Mouse (Mus musculus) cerebellum, adult 11 months (tissue): ENCODE results near the gene Ess2.

Experiments used
- DNase-seq: peaks from one replicate; pipeline ENCODE4 v3.0.0; 2022

Gene Ess2

DNA sequence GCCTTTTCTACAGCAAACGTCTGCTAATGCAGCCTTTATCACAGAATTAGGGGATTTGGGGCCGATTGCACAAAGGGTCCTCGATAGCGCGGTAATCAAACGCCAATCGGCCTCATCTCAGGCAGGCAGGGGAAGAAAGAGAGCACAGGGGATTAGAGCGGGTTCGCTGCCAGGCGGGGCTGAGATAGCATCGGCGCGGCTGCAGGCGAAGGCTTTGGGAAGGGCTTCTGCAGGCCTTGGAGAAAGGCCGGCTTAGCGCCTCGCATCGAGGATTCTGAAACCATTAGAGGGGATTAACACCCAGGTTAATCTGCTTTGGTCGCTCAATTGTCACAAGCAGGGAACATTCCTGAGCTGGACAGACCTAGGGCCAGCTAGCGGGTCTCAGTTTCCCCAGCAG, 9.4 kb upstream of the Ess2 start:
- no peak for DNase-seq

- DNase-seq, result no peak
These were observed 3.4 kb upstream of the Ess2 start, which contains the start of gene Gsc2 for GRCm38 (mm10) chr16:17914307-17915249. Gene Gsc2 (minus strand): TSS chr16:17915059.

DNA sequence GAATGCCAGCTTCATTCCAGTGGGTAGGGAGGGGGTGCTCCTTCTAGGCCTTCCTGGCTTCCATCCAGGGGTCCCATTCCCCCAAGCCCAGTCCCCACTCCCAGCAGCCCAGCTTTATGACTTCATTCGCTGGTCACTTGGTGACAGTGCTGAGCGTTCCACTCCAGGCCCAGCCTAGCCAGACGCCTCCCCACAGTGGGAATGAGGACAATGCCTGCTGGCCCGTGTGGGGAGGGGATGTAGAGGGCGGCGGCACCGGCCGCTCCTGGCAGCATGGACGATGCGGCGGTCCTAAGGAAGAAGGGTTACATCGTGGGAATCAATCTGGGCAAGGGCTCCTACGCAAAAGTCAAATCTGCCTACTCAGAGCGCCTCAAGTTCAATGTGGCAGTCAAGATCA, 12.7 kb downstream of the Ess2 start, which contains the start of the genes Dgcr2 and Tssk2:
TSS of gene Dgcr2 (minus strand) at position 101 of the 400 bp plus-strand sequence.
TSS of gene Tssk2 (plus strand) at position 176 of the 400 bp plus-strand sequence.
- no peak for DNase-seq

DNA sequence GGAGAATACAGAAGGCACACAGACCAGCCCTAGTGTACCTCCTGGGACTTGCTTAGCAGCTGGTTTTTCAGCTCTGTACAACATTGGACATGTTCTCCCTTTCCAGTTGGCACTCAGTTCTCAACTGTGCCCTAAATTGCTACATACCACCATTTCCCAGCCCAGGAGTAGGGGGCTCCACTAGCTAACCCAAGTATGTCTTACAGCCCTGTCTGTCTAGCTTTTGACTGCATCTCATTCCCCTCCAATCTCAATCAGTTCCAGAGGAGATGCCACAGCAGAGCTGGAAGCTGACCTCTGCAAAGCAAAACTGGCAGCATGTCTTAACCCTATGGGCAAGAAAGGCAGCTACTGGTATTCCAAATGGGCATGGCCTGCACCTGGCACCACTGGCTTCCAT, 15.1 kb downstream of the Ess2 start:
- no peak for DNase-seq

GRCm38 (mm10) chr16:17893923-17894322, 17.2 kb downstream of the Ess2 start, which contains the start of gene Tssk1:
Gene Tssk1 (plus strand): TSS chr16:17894223.
- no peak for DNase-seq

GRCm38 (mm10) chr16:17892606-17893005, 18.5 kb downstream of the Ess2 start:
- DNase-seq, result peak; percentile 87

GRCm38 (mm10) chr16:17891567-17891959, 19.6 kb downstream of the Ess2 start, which contains the start of gene Gm20518:
Gene Gm20518 (minus strand): TSS chr16:17891671.
- peak; percentile 100 for DNase-seq

- peak; percentile 91 for DNase-seq
These were observed 20.1 kb downstream of the Ess2 start for GRCm38 (mm10) chr16:17890917-17891566.

GRCm38 (mm10) chr16:17890342-17890727, 20.8 kb downstream of the Ess2 start:
- DNase-seq, result no peak

GRCm38 (mm10) chr16:17889689-17890341, 21.3 kb downstream of the Ess2 start:
- DNase-seq, result no peak

DNA sequence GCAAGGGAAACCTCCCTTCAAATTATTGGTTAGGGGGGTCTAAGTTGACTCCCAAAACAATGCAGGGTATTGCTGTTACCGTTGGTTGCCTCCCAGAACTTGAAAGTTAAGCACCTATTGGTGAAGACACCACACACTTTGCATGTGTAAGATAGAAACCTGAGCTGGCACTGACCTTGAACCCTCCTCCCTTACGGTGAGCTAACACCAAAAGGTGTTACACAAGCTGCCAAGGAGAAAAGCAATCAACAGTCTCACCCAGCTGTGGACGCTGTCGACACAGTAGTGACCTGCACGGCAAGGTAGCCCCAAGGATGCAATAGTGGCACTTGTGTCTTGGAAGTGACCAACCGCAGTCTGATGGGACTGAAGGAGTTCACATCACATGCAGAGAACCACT, 27.0 kb downstream of the Ess2 start:
- no peak for DNase-seq

DNA sequence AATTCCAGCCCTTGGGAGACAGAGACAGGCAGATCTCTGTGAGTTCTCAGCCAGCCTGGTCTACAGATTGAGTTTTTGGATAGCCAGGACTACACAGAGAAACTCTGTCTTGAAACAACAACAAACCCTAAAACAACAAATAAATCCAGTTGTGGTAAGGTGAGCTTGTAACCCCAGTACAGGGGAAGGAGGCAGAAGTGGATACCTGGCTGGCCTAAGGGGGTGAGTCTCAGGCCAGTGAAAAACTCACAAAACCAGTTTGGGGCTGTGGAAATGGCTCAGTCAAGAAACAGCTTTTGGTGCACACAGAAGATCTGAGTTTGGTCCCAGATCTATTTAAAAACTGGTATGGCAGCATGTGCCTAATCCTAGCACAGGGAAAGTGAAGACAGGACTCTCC, 29.0 kb downstream of the Ess2 start:
- DNase-seq, result no peak

DNA sequence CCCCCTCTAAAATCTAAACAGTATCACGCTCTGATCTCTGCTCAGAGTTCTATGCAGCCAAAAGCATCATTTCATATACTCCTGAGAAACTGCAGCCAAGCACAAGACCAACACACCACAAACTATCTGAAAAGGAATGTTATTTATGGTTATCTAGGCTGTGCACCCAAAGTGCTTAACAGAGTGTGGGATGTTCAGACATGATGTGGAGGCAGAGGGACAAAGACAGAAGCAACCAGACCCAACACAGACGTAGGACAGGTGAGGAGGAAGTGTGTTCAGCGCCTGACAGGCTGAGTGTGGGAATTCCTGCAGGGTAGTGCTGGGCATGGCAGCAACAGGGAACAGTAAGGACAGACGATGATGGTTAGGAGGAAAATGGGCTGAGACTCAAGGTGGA, 31.6 kb downstream of the Ess2 start:
- DNase-seq, result no peak

DNA sequence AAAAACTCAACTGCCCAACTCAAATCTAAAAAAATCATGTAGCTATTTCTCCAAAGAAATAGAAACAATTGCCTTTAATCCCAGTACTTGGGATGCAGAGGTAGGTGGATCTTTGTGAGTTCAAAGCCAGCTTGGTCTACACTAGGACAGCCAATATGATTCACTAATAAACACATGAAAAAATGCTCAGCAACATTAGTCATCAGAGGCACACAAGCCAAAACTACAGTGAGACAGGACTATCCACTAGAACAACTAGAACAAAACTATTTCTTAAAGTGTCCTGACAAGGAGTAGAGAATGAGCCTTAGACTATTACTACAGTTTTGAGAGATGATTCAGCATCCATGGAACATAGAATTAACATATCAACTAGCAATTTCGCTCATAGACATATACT, 35.1 kb downstream of the Ess2 start:
- DNase-seq, result no peak

DNA sequence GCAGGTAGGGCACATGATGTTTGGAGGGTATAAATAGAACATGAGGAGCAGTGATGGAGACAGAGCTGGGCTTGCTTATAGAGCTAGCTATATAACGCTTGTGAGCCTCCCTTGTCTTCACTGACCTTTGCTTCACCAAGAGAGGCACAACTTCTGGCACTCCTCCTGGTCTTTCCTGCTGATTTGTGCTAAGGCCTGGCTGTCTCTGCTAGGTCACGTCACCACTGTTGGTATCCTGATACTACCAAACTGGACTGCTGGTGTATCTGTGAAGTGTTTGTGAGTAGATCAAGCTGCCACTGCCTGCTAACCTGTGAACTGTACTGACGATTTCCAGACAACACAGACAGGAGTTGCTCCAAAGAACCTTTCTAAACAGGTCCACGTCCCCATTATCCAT, 36.0 kb downstream of the Ess2 start:
- DNase-seq, result no peak

GRCm38 (mm10) chr16:17872995-17873394, 38.2 kb downstream of the Ess2 start:
- no peak for DNase-seq

DNA sequence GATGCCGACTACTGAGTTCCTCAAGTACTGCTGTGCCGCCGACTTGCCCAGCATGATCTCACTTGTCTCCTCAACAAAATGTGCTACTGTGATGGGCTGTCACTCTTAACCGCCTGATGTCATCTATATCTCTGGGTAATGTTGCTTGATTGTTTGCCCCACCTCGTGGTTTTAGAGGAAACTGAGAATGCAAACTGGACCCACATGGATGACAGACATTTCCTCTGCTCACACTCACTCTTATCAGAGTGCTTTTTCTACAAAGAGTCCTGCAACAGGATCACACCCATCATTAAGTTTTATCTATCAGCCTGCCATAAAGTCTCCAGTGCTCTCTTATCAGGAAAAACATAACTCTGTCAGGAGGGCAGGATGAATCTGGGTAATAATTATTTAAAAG, 39.9 kb downstream of the Ess2 start:
- no peak for DNase-seq

- DNase-seq, result no peak
These were observed 45.4 kb downstream of the Ess2 start for GRCm38 (mm10) chr16:17865770-17866169.

- no peak for DNase-seq
These were observed 45.9 kb downstream of the Ess2 start for GRCm38 (mm10) chr16:17865293-17865692.

GRCm38 (mm10) chr16:17858592-17858991, 52.6 kb downstream of the Ess2 start:
- DNase-seq, result no peak

DNA sequence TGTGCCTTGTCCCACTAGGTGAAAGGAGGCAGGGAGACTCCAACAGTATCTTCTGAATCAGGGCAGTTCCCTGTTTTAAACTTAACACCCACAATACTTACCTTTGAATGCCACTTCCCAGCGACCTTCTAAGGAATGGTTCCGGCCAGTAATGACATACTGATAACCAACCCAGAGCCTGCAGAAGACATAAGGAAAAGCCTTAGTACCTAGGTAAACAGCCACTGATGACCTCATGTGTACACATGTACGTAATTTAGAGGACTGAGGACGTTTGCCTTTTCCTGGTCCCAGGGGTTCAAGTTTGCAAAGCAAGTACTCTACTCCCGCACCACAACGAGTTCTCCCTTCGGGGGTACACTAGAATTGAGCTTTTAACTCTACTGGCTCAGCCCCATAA, 54.0 kb downstream of the Ess2 start:
- DNase-seq, result no peak

DNA sequence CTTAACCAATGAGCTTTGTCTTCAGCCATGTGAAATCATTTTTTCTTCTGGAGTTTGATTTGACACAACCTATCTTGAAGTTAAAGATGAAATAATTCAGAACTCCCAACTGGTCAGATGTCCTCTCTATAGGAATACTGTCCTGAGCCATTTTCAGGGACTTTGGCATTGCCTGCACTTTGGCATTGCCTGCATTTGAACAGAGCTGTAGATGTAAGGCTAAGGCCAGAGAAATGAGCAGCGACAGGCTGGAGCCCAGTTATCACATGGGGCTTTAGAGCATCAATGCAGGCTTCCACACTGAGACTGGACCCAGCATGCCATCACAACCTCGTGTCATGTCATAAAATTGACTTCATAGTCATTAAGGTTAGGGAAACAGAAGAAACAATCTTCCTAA, 57.9 kb downstream of the Ess2 start:
- no peak for DNase-seq

DNA sequence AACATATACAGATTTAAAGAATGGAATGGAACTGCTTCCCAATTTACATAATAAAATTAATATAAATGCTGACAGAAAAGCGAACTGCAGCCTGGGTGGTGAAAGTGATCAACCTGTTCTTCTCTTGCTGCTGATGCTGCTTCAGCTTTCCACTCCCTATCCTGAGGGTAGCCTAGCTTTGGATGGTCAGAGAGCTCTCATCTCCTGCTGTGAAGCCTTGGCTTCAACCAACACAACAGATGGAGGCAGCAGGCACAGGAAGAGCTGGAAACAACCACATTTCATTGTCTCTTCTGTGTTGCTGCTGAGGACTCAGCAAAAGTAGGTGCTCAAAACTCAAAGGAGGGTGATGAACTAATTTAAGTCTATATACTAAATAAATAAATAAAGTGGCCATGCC, 59.3 kb downstream of the Ess2 start:
- DNase-seq, result peak; percentile 86
